Mouse (Mus musculus) lung, postnatal 0 days (tissue): Measurements from ENCODE around the gene Ankrd44.

ENCODE experiments used
- CTCF ChIP-seq: IDR thresholded peaks from 2 replicates; pipeline ENCODE4 v1.5.1; 2016; ENCODE audit warnings: antibody characterized with exemption, mild to moderate bottlenecking
- EP300 ChIP-seq: IDR thresholded peaks from 2 replicates; pipeline ENCODE4 v1.6.1; 2016; ENCODE audit warnings: antibody characterized with exemption, mild to moderate bottlenecking, control low read depth

- TF ChIP-seq EP300 (no peak), CTCF (no peak)
Measured at GRCm38 (mm10) chr1:54794709-54795108, 131.5 kb downstream of the Ankrd44 start.
